Mouse (Mus musculus) thymus, adult 2 months (tissue): Measurements from ENCODE around the gene Gm20388.

Source experiments
- CTCF ChIP-seq: fragments of 200-500 bp; IDR thresholded peaks from 2 replicates; pipeline ENCODE4 v1.5.1; 2012; ENCODE audit warnings: mild to moderate bottlenecking, control low read depth, low read length, moderate library complexity, borderline replicate concordance; ENCODE audit not compliant: control insufficient read depth, poor library complexity, insufficient read depth; ENCODE audit errors: extremely low read depth
- POLR2A ChIP-seq: fragments of 200-500 bp; IDR thresholded peaks from 2 replicates; pipeline ENCODE4 v1.6.1; 2012; ENCODE audit warnings: mild to moderate bottlenecking, low read length, control low read depth, moderate library complexity; ENCODE audit not compliant: control insufficient read depth, poor library complexity, insufficient read depth; ENCODE audit errors: extremely low read depth

- TF ChIP-seq CTCF (no peak), POLR2A (no peak)
These were observed 1699.3 kb downstream of the Gm20388 start for GRCm38 (mm10) chr8:121609916-121610315.
